Mouse (Mus musculus): ENCODE results near the gene Gm9758.
"Not testable (repeated sequence)": the region's sequence is repeated elsewhere in the genome, so short reads cannot be mapped to it uniquely, and the experiment has no call there.

- TF ChIP-seq CTCF, EP300 (IDR thresholded peaks at IDR 0.05; ENCODE audit: low read depth): not testable (repeated sequence)
These were observed 46.8 kb upstream of the Gm9758 start for GRCm38 (mm10) chr5:14961502-14961901.

All from liver, embryonic 14.5 days (tissue).